Mouse (Mus musculus) heart, adult 2 months (tissue): ENCODE results near the gene Prss42. TPM values are rescaled to one million over a fixed set of nuclear protein-coding genes. Genes with fewer than 3 reads are reported as not detected.

Source experiments
- DNase-seq, 2 experiments: peaks; one replicate each; pipeline ENCODE4 v3.0.0; 2021
- H3K27ac ChIP-seq: fragments of 200-600 bp; 2 replicates; pipeline ENCODE4 v1.8.1; 2022
- H3K27me3 ChIP-seq: fragments of 200-500 bp; 2 replicates; pipeline ENCODE4 v1.6.1; 2012; ENCODE audit warnings: mild to moderate bottlenecking, low read length, inconsistent platforms, mixed read lengths; ENCODE audit not compliant: control insufficient read depth, insufficient read depth
- H3K36me3 ChIP-seq: fragments of 200-500 bp; 2 replicates; pipeline ENCODE4 v1.6.1; 2012; ENCODE audit warnings: low read length, inconsistent platforms; ENCODE audit not compliant: control insufficient read depth, insufficient read depth
- H3K4me1 ChIP-seq: fragments of 200-500 bp; 2 replicates; pipeline ENCODE4 v1.6.1; 2011; ENCODE audit warnings: low read length; ENCODE audit not compliant: control insufficient read depth, insufficient read depth
- H3K4me3 ChIP-seq: fragments of 200-600 bp; 2 replicates; pipeline ENCODE4 v1.8.1; 2022
- H3K79me2 ChIP-seq: fragments of 200-500 bp; replicated peaks from 2 replicates; pipeline ENCODE4 v1.6.1; 2012; ENCODE audit warnings: mild to moderate bottlenecking, inconsistent platforms, low read length, moderate library complexity, mixed read lengths; ENCODE audit not compliant: control insufficient read depth, insufficient read depth
- H3K9ac ChIP-seq: fragments of 200-500 bp; 2 replicates; pipeline ENCODE4 v1.6.1; 2012; ENCODE audit warnings: low read depth, mild to moderate bottlenecking, control low read depth, inconsistent platforms, low read length, mixed read lengths
- CTCF ChIP-seq: fragments of 200-600 bp; IDR thresholded peaks from 2 replicates; pipeline ENCODE4 v1.8.1; 2022; ENCODE audit warnings: antibody characterized with exemption, mild to moderate bottlenecking, moderate library complexity
- EP300 ChIP-seq: fragments of 200-500 bp; IDR thresholded peaks from 2 replicates; pipeline ENCODE4 v1.6.1; 2011; ENCODE audit warnings: low read depth, low read length, control low read depth; ENCODE audit not compliant: insufficient read depth
- POLR2A ChIP-seq: fragments of 200-500 bp; IDR thresholded peaks from 2 replicates; pipeline ENCODE4 v1.6.1; 2011; ENCODE audit warnings: mild to moderate bottlenecking, low read depth, low read length, control low read depth; ENCODE audit not compliant: insufficient read depth
- WGBS: fragments of 180-500 bp; shearing (Covaris S2); methylation state at CpG from one replicate; pipeline ENCODE4 v1.1.7; 2018; 5-methylcytosine and 5-hydroxymethylcytosine counted together
- intact Hi-C: fragments of 180-260 bp; cut with DNase I; formaldehyde crosslinking; loops from one replicate; pipeline ENCODE4 v1.15.1; 2025
- polyA plus RNA-seq: library from polyadenylated mRNA; depleted of rRNA; stranded (reverse); fragments of >200 nt; gene quantifications from 2 replicates; pipeline ENCODE4 v1.2.3, GENCODE M21; 2012
- total RNA-seq, 2 experiments: library from RNA; stranded (reverse); gene quantifications; 2 replicates each; pipeline ENCODE4 v1.2.3; 2021

Prss42 gene
- total and polyA plus RNA-seq, 3 experiments: not detected

GRCm38 (mm10) chr9:110779242-110779913 lies 18.6 kb upstream of the Prss42 start:
- 64% methylated on average over 5 of the region's 5 CpGs for WGBS
- Histone ChIP-seq H3K27ac (no peak overlapping the region), H3K9ac (no peak overlapping the region), H3K27me3 (no peaks in the 10 kb centered on the region), H3K36me3 (no peaks in the 10 kb centered on the region), H3K4me3 (no peak overlapping the region), H3K4me1 (no peaks in the 10 kb centered on the region; the same call in 1 of the 2 replicates), H3K79me2 (no peaks in the 10 kb centered on the region)
- peak; percentile 37 for TF ChIP-seq CTCF
- TF ChIP-seq EP300: no peak
- intact Hi-C loops: loop anchor here (2.0 kb wide), 1 partner anchor 21 kb away; no protein-coding TSS in a partner anchor
- DNase-seq: no peak

- no peaks in the 10 kb centered on the region; the same call in 1 of the 2 replicates for H3K4me1 ChIP-seq
- H3K4me3 ChIP-seq: peak overlapping the region; percentile 47
- peak overlapping the region; percentile 66 for H3K27ac ChIP-seq
- 1% methylated on average over 43 of the region's 43 CpGs for WGBS
- H3K36me3 ChIP-seq: no peaks in the 10 kb centered on the region
- no peaks in the 10 kb centered on the region for H3K79me2 ChIP-seq
- TF ChIP-seq POLR2A: no peak
- 0 out of 2 replicates have a peak, but pooled peaks have one; percentile 0 for TF ChIP-seq EP300
- peak; percentile 88 for TF ChIP-seq CTCF
- peak overlapping the region; percentile 71 for H3K9ac ChIP-seq
- intact Hi-C loops: loop anchor here (1.0 to 10.0 kb wide), 6 partner anchors 49 to 370 kb away; no protein-coding TSS in a partner anchor
- H3K27me3 ChIP-seq: no peaks in the 10 kb centered on the region
- peak; percentile 95 to 98 for DNase-seq
Measured at GRCm38 (mm10) chr9:110781256-110781721, 16.7 kb upstream of the Prss42 start.

GRCm38 (mm10) chr9:110781731-110782130 lies 16.2 kb upstream of the Prss42 start:
- WGBS: 2% methylated on average over 23 of the region's 23 CpGs
- H3K4me1 ChIP-seq: no peaks in the 10 kb centered on the region; the same call in 1 of the 2 replicates
- DNase-seq: peak; percentile 90 to 91
- no peak for TF ChIP-seq EP300
- TF ChIP-seq POLR2A: no peak
- no peak; the same call in 1 of the 2 replicates for TF ChIP-seq CTCF
- no peaks in the 10 kb centered on the region for H3K27me3 ChIP-seq
- H3K36me3 ChIP-seq: no peaks in the 10 kb centered on the region
- peak overlapping the region; percentile 66 for H3K27ac ChIP-seq
- peak overlapping the region; percentile 71 for H3K9ac ChIP-seq
- intact Hi-C loops: loop anchor here (1.0 to 10.0 kb wide), 7 partner anchors 49 to 371 kb away; no protein-coding TSS in a partner anchor
- peak overlapping the region; percentile 47 for H3K4me3 ChIP-seq
- H3K79me2 ChIP-seq: no peaks in the 10 kb centered on the region

GRCm38 (mm10) chr9:110783611-110784010 lies 14.4 kb upstream of the Prss42 start:
- no peak for DNase-seq
- Histone ChIP-seq H3K27me3 (no peaks in the 10 kb centered on the region), H3K4me1 (no peaks in the 10 kb centered on the region; the same call in 1 of the 2 replicates), H3K36me3 (no peaks in the 10 kb centered on the region), H3K9ac (no peak overlapping the region), H3K27ac (no peak overlapping the region), H3K4me3 (no peak overlapping the region), H3K79me2 (no peaks in the 10 kb centered on the region)
- intact Hi-C loops: loop anchor here (2.0 to 10.0 kb wide), 4 partner anchors 87 to 341 kb away; no protein-coding TSS in a partner anchor
- WGBS: 53% methylated on average over 1 of the region's 1 CpGs
- TF ChIP-seq EP300: no peak
- no peak for TF ChIP-seq POLR2A
- TF ChIP-seq CTCF: no peak

- TF ChIP-seq EP300 (no peak), CTCF (peak; percentile 22; the same call in 1 of the 2 replicates)
- Histone ChIP-seq H3K4me3 (no peak overlapping the region), H3K4me1 (no peaks in the 10 kb centered on the region), H3K36me3 (no peaks in the 10 kb centered on the region), H3K27ac (no peak overlapping the region), H3K79me2 (no peaks in the 10 kb centered on the region), H3K9ac (no peak overlapping the region), H3K27me3 (no peaks in the 10 kb centered on the region)
- no peak for DNase-seq
- intact Hi-C loops: loop anchor here (10.0 kb wide), 1 partner anchor 287 kb away; no protein-coding TSS in a partner anchor
- 81% methylated on average over 3 of the region's 3 CpGs for WGBS
Measured at GRCm38 (mm10) chr9:110788169-110788568, 9.8 kb upstream of the Prss42 start.

GRCm38 (mm10) chr9:110790462-110790861 lies 7.5 kb upstream of the Prss42 start:
- H3K27ac ChIP-seq: no peak overlapping the region
- TF ChIP-seq CTCF (no peak), POLR2A (no peak), EP300 (no peak)
- no peak overlapping the region for H3K4me3 ChIP-seq
- intact Hi-C loops: no loop called here
- no peak overlapping the region for H3K9ac ChIP-seq
- no peak for DNase-seq
- no peaks in the 10 kb centered on the region for H3K27me3 ChIP-seq
- H3K4me1 ChIP-seq: no peaks in the 10 kb centered on the region
- no peaks in the 10 kb centered on the region for H3K36me3 ChIP-seq
- H3K79me2 ChIP-seq: no peaks in the 10 kb centered on the region
- WGBS: 55% methylated on average over 4 of the region's 4 CpGs
